ENCODE assay signal across 8 mouse cellular contexts in the genomic region with DNA sequence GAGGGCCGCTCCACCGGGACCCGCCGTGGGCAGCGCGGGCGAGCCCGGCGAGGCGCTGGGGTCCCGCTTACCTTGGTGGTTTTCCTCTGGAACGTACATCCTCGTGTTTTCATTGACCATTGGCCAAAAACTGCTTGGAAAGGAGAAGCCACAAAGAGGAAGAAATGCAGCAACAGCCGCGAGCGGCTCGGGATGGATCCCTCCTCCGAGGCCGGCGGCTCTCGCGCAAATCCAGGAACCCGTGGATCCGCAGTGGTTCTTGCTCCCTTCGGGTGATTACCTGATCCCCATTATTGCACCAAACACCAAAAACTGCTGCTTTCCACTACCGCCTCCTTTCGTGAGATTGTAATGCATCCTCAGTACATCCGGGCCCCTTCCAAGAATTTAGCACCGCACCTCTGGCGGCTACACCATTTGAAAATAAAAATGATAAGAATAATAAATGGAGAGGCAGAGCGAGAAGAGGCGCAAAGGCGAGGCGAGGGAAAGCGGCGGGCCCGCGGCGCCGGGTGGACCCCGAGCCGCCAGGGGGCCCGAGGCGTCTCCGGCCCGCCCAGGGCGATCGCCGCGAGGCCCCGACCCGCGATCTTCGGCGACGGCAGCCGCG.
DNase-seq lines count a peak whose midpoint lies in the region; ATAC-seq and TF ChIP-seq lines count a peak whose summit lies in the region.

No protein-coding gene starts in this region.

- H3K4me3 ChIP-seq in lung, embryonic 14.5 days (ENCODE audit: low read depth, low read length), result peak overlapping the region; percentile 67
- H3K4me3 ChIP-seq in forebrain, embryonic 10.5 days, result peak overlapping the region; percentile 77
- H3K4me3 ChIP-seq in intestine, embryonic 15.5 days (replicated peaks), result peak overlapping the region; percentile 60
- H3K4me3 ChIP-seq in midbrain, embryonic 11.5 days (ENCODE audit: low read depth, low read length), result peak overlapping the region; percentile 61

- H3K27me3 ChIP-seq in lung, embryonic 14.5 days (ENCODE audit: insufficient read depth, low read length), result peaks cover 22% of the 10 kb centered on the region; the same call in 1 of the 2 replicates
- H3K27me3 ChIP-seq in forebrain, embryonic 10.5 days (ENCODE audit: poor library complexity, severe bottlenecking), result peaks cover 68% of the 10 kb centered on the region
- H3K27me3 ChIP-seq in intestine, embryonic 15.5 days (replicated peaks), result peaks cover 38% of the 10 kb centered on the region
- peaks cover 34% of the 10 kb centered on the region for H3K27me3 ChIP-seq in midbrain, embryonic 11.5 days (ENCODE audit: control insufficient read depth, insufficient read depth, low read length)

- peak overlapping the region; percentile 90 for H3K27ac ChIP-seq in lung, embryonic 14.5 days (ENCODE audit: low read depth)
- H3K27ac ChIP-seq in forebrain, embryonic 10.5 days, result peak overlapping the region; percentile 84
- H3K27ac ChIP-seq in intestine, embryonic 15.5 days, result peak overlapping the region; percentile 70
- no peak overlapping the region for H3K27ac ChIP-seq in midbrain, embryonic 11.5 days (ENCODE audit: low read depth, low read length)

- no peaks in the 10 kb centered on the region for H3K36me3 ChIP-seq in lung, embryonic 14.5 days (ENCODE audit: insufficient read depth)
- no peaks in the 10 kb centered on the region for H3K36me3 ChIP-seq in forebrain, embryonic 10.5 days (replicated peaks)
- no peaks in the 10 kb centered on the region for H3K36me3 ChIP-seq in intestine, embryonic 15.5 days
- no peaks in the 10 kb centered on the region for H3K36me3 ChIP-seq in midbrain, embryonic 11.5 days (ENCODE audit: control insufficient read depth, insufficient read depth, low read length)

- H3K4me2 ChIP-seq in lung, embryonic 14.5 days, result peak overlapping the region; percentile 92
- peak overlapping the region; percentile 97 for H3K4me2 ChIP-seq in intestine, embryonic 15.5 days (replicated peaks)
- H3K4me2 ChIP-seq in midbrain, embryonic 11.5 days, result peak overlapping the region; percentile 97

- TF ChIP-seq CTCF in lung, embryonic 14.5 days (IDR thresholded peaks at IDR 0.05; ENCODE audit: low read depth), result no peak; the same call in 1 of the 2 replicates

- DNase-seq in lung, embryonic 14.5 days, result peak; percentile 71
- DNase-seq in lung, adult 18-20 months, result no peak
- peak; percentile 51 to 67 for DNase-seq in cerebellum, adult 18-20 months
- DNase-seq in forebrain, embryonic 10.5 days (ENCODE audit: extremely low spot score, low spot score), result peak; percentile 59
- no peak for DNase-seq in midbrain, embryonic 11.5 days (ENCODE audit: low spot score, missing footprints)
- DNase-seq in ovary, postnatal 36 days (ENCODE audit: low spot score), result no peak
- DNase-seq in ovary, postnatal 14 days (ENCODE audit: low spot score), result no peak

- ATAC-seq in lung, embryonic 14.5 days (ENCODE audit: insufficient read depth), result peak; percentile 38
- peak; percentile 5; the same call in 1 of the 2 replicates for ATAC-seq in intestine, embryonic 15.5 days
- no peak for ATAC-seq in midbrain, embryonic 11.5 days (ENCODE audit: low FRiP score)

- no peaks in the 10 kb centered on the region for H3K9me3 ChIP-seq in lung, embryonic 14.5 days (ENCODE audit: low read depth, low read length)
- H3K9me3 ChIP-seq in forebrain, embryonic 10.5 days, result no peaks in the 10 kb centered on the region
- H3K9me3 ChIP-seq in intestine, embryonic 15.5 days, result no peaks in the 10 kb centered on the region
- H3K9me3 ChIP-seq in midbrain, embryonic 11.5 days (ENCODE audit: control insufficient read depth, low read length), result no peaks in the 10 kb centered on the region

- H3K4me1 ChIP-seq in lung, embryonic 14.5 days (ENCODE audit: insufficient read depth), result no peaks in the 10 kb centered on the region
- peaks cover 39% of the 10 kb centered on the region for H3K4me1 ChIP-seq in forebrain, embryonic 10.5 days
- H3K4me1 ChIP-seq in intestine, embryonic 15.5 days (replicated peaks), result peaks cover 9% of the 10 kb centered on the region
- H3K4me1 ChIP-seq in midbrain, embryonic 11.5 days (ENCODE audit: control insufficient read depth, insufficient read depth, low read length), result peaks cover 10% of the 10 kb centered on the region

- under 1% methylated on average over 58 of the region's 58 CpGs for WGBS in lung, embryonic 14.5 days
- under 1% methylated on average over 55 of the region's 58 CpGs for WGBS in forebrain, embryonic 10.5 days
- under 1% methylated on average over 58 of the region's 58 CpGs for WGBS in intestine, embryonic 15.5 days
- WGBS in midbrain, embryonic 11.5 days, result under 1% methylated on average over 58 of the region's 58 CpGs

- peak overlapping the region; percentile 82 for H3K9ac ChIP-seq in lung, embryonic 14.5 days
- H3K9ac ChIP-seq in intestine, embryonic 15.5 days, result peak overlapping the region; percentile 58
- peak overlapping the region; percentile 73 for H3K9ac ChIP-seq in midbrain, embryonic 11.5 days (ENCODE audit: low read length)

Comparison
In these comparisons a context has a peak if more than half of its experiments do, and no peak if none do; other contexts are left out.
1. DNase-seq: peak in lung, embryonic 14.5 days (single experiment), cerebellum, adult 18-20 months (2 of 2) and forebrain, embryonic 10.5 days (single experiment); none in lung, adult 18-20 months (0 of 2), midbrain, embryonic 11.5 days (single experiment), ovary, postnatal 36 days (single experiment) and ovary, postnatal 14 days (single experiment).
2. Peak in every context shown above with its lines, with median percentiles within 50 percentile points of each other: H3K4me2 ChIP-seq, H3K4me3 ChIP-seq and H3K9ac ChIP-seq.